Mouse (Mus musculus) brain, embryonic 14.5 days (tissue): ENCODE data around the gene Vwa1. TPM values are rescaled to one million over a fixed set of nuclear protein-coding genes. Genes with fewer than 3 reads are reported as not detected.

Source experiments
- DNase-seq: peaks from one replicate; pipeline ENCODE4 v3.0.0-alpha.2; 2011; ENCODE audit warnings: low read depth
- CTCF ChIP-seq: fragments of 200-500 bp; IDR thresholded peaks from 2 replicates; pipeline ENCODE4 v1.5.1; 2012; ENCODE audit warnings: inconsistent platforms, mild to moderate bottlenecking, moderate library complexity, borderline replicate concordance; ENCODE audit not compliant: insufficient read depth, insufficient read length; ENCODE audit errors: extremely low read depth
- POLR2A ChIP-seq: fragments of 200-500 bp; IDR thresholded peaks from 2 replicates; pipeline ENCODE4 v1.6.1; 2012; ENCODE audit warnings: mild to moderate bottlenecking, inconsistent platforms, borderline replicate concordance; ENCODE audit not compliant: poor library complexity, insufficient read depth, insufficient read length, severe bottlenecking; ENCODE audit errors: extremely low read depth
- polyA plus RNA-seq: library from polyadenylated mRNA; depleted of rRNA; stranded (reverse); fragments of >200 nt; gene quantifications from 2 replicates; pipeline ENCODE4 v1.2.3, GENCODE M21; 2012; rRNA removed

Vwa1 gene
- 22.0 and 25.3 TPM in 2 replicates for polyA plus RNA-seq

- peak; percentile 92 for DNase-seq
- TF ChIP-seq CTCF = no peak
- TF ChIP-seq POLR2A = peak; percentile 37; the same call in 1 of the 2 replicates
Measured at GRCm38 (mm10) chr4:155774280-155774754, at the start of gene Vwa1. TSS of gene Vwa1 (minus strand) at chr4:155774698.

GRCm38 (mm10) chr4:155823443-155823842, 48.9 kb upstream of the Vwa1 start:
- TF ChIP-seq CTCF = no peak
- no peak for TF ChIP-seq POLR2A
- DNase-seq = no peak

- DNase-seq = peak; percentile 36
- no peak for TF ChIP-seq POLR2A
- TF ChIP-seq CTCF = no peak
Measured at GRCm38 (mm10) chr4:155821025-155821424, 46.5 kb upstream of the Vwa1 start.

GRCm38 (mm10) chr4:155817533-155817932, 43.0 kb upstream of the Vwa1 start:
- TF ChIP-seq POLR2A (no peak), CTCF (no peak)
- DNase-seq = no peak

GRCm38 (mm10) chr4:155812665-155813181, 38.2 kb upstream of the Vwa1 start:
- DNase-seq = peak; percentile 41

GRCm38 (mm10) chr4:155811929-155812664, 37.6 kb upstream of the Vwa1 start, which contains the start of gene Ccnl2:
TSS of gene Ccnl2 (plus strand) at chr4:155812489.
- peak; percentile 99 for DNase-seq
- no peak for TF ChIP-seq CTCF
- peak; percentile 77 for TF ChIP-seq POLR2A

More at GRCm38 (mm10) chr4:155812665-155813181, 38.2 kb upstream of the Vwa1 start:
- TF ChIP-seq POLR2A (no peak), CTCF (no peak)

- TF ChIP-seq CTCF (no peak), POLR2A (no peak)
- no peak for DNase-seq
Measured at GRCm38 (mm10) chr4:155807841-155808240, 33.3 kb upstream of the Vwa1 start.

GRCm38 (mm10) chr4:155803340-155804041, 29.0 kb upstream of the Vwa1 start:
- DNase-seq = peak; percentile 98
- TF ChIP-seq POLR2A (peak; percentile 76; the same call in 1 of the 2 replicates), CTCF (no peak)

GRCm38 (mm10) chr4:155802741-155803339, 28.3 kb upstream of the Vwa1 start, which contains the start of gene Mrpl20:
TSS of gene Mrpl20 (plus strand) at chr4:155802878.
- TF ChIP-seq POLR2A (no peak), CTCF (no peak)
- DNase-seq = peak; percentile 27

- DNase-seq = no peak
- TF ChIP-seq POLR2A (no peak), CTCF (no peak)
Measured at GRCm38 (mm10) chr4:155802075-155802474, 27.6 kb upstream of the Vwa1 start.

- TF ChIP-seq POLR2A = no peak
- TF ChIP-seq CTCF = no peak
- no peak for DNase-seq
Measured at GRCm38 (mm10) chr4:155793730-155794129, 19.2 kb upstream of the Vwa1 start.

- no peak for TF ChIP-seq POLR2A
- no peak for TF ChIP-seq CTCF
Measured at GRCm38 (mm10) chr4:155791240-155791933, 16.9 kb upstream of the Vwa1 start.

More at GRCm38 (mm10) chr4:155791240-155791933, 16.9 kb upstream of the Vwa1 start:
- no peak for DNase-seq
